Mouse (Mus musculus) thymus, postnatal 0 days (tissue): Measurements from ENCODE around the gene Cops7a. TPM values are rescaled to one million over a fixed set of nuclear protein-coding genes. Genes with fewer than 3 reads are reported as not detected.

Experiments
- DNase-seq: peaks from one replicate; pipeline ENCODE4 v3.0.0-alpha.2; 2015; ENCODE audit warnings: low spot score
- polyA plus RNA-seq: library from polyadenylated mRNA; unstranded; fragments of >200 nt; fragmentation: Nextera tagmentation; extraction: Ambion mirVana; gene quantifications from 2 replicates; pipeline ENCODE4 v1.2.1, GENCODE M21; 2015

The Cops7a gene
- polyA plus RNA-seq, 1 experiment from 2014 or later, result 86.0 TPM

GRCm38 (mm10) chr6:124959960-124960359 lies 5.4 kb downstream of the Cops7a start:
- DNase-seq, result no peak

GRCm38 (mm10) chr6:124958127-124958526 lies 7.2 kb downstream of the Cops7a start:
- no peak for DNase-seq

- no peak for DNase-seq
Observed at GRCm38 (mm10) chr6:124955212-124955611, 10.1 kb downstream of the Cops7a start.

- no peak for DNase-seq
Observed at GRCm38 (mm10) chr6:124953991-124954715, 11.2 kb downstream of the Cops7a start.

- no peak for DNase-seq
Observed at GRCm38 (mm10) chr6:124943526-124943925, 21.8 kb downstream of the Cops7a start.

- no peak for DNase-seq
Observed at GRCm38 (mm10) chr6:124941679-124942078, 23.7 kb downstream of the Cops7a start.

GRCm38 (mm10) chr6:124938554-124938953 lies 26.8 kb downstream of the Cops7a start:
- DNase-seq, result no peak

GRCm38 (mm10) chr6:124937493-124937892 lies 27.8 kb downstream of the Cops7a start:
- no peak for DNase-seq

- DNase-seq, result no peak
Observed at GRCm38 (mm10) chr6:124936681-124937080, 28.7 kb downstream of the Cops7a start.

GRCm38 (mm10) chr6:124934670-124935069 lies 30.7 kb downstream of the Cops7a start:
- no peak for DNase-seq

GRCm38 (mm10) chr6:124933127-124933526 lies 32.2 kb downstream of the Cops7a start:
- DNase-seq, result no peak

- no peak for DNase-seq
Observed at GRCm38 (mm10) chr6:124932314-124932695, 33.0 kb downstream of the Cops7a start.

- DNase-seq, result peak; percentile 64
Observed at GRCm38 (mm10) chr6:124931525-124932313, 33.6 kb downstream of the Cops7a start.

- peak; percentile 99 for DNase-seq
Observed at GRCm38 (mm10) chr6:124930754-124931524, 34.4 kb downstream of the Cops7a start, which contains the start of gene Mlf2. Gene Mlf2 (plus strand): TSS chr6:124931386.

- DNase-seq, result no peak
Observed at GRCm38 (mm10) chr6:124930231-124930630, 35.1 kb downstream of the Cops7a start.

GRCm38 (mm10) chr6:124925941-124926340 lies 39.4 kb downstream of the Cops7a start:
- DNase-seq, result no peak

- DNase-seq, result no peak
Observed at GRCm38 (mm10) chr6:124925173-124925793, 40.1 kb downstream of the Cops7a start.

- no peak for DNase-seq
Observed at GRCm38 (mm10) chr6:124921539-124921938, 43.8 kb downstream of the Cops7a start.

GRCm38 (mm10) chr6:124920318-124921085 lies 44.8 kb downstream of the Cops7a start:
- no peak for DNase-seq

- DNase-seq, result peak; percentile 77
Observed at GRCm38 (mm10) chr6:124919695-124920317, 45.5 kb downstream of the Cops7a start, which contains the start of gene Ptms. Gene Ptms (minus strand): TSS chr6:124920103.
